Mouse (Mus musculus) forebrain, embryonic 14.5 days (tissue): ENCODE results near the gene Edn1. TPM values are rescaled to one million over a fixed set of nuclear protein-coding genes. Genes with fewer than 3 reads are reported as not detected.

ENCODE experiments used
- ATAC-seq: fragments of 200-750 bp; cut with Nextera tagmentation; 2 replicates; pipeline ENCODE4 v1.8.0; 2017; ENCODE audit warnings: mild to moderate bottlenecking, moderate library complexity
- DNase-seq: peaks from one replicate; pipeline ENCODE4 v3.0.0-alpha.2; 2015; ENCODE audit warnings: low spot score
- H3K27ac ChIP-seq: fragments of 300-500 bp; sonication (generic); 2 replicates; pipeline ENCODE4 v1.5.1; 2014; ENCODE audit warnings: low read depth, mild to moderate bottlenecking, control low read depth, low read length, moderate library complexity
- H3K27me3 ChIP-seq: fragments of 300-500 bp; sonication (generic); replicated peaks from 2 replicates; pipeline ENCODE4 v1.6.1; 2014; ENCODE audit warnings: low read length, control low read depth, mixed read lengths; ENCODE audit not compliant: control insufficient read depth, insufficient read depth
- H3K36me3 ChIP-seq: fragments of 300-500 bp; sonication (generic); 2 replicates; pipeline ENCODE4 v1.6.1; 2014; ENCODE audit warnings: low read length, control low read depth; ENCODE audit not compliant: control insufficient read depth, insufficient read depth
- H3K4me1 ChIP-seq: fragments of 300-500 bp; sonication (generic); 2 replicates; pipeline ENCODE4 v1.6.1; 2014; ENCODE audit warnings: antibody characterized with exemption, low read length, control low read depth; ENCODE audit not compliant: control insufficient read depth, insufficient read depth
- H3K4me2 ChIP-seq: fragments of 300-500 bp; sonication (generic); 2 replicates; pipeline ENCODE4 v1.6.1; 2014; ENCODE audit warnings: mild to moderate bottlenecking, control low read depth, low read length
- H3K4me3 ChIP-seq: fragments of 300-500 bp; sonication (generic); 2 replicates; pipeline ENCODE4 v1.5.1; 2014; ENCODE audit warnings: low read depth, low read length, control low read depth
- H3K9ac ChIP-seq: fragments of 300-500 bp; sonication (generic); 2 replicates; pipeline ENCODE4 v1.6.1; 2014; ENCODE audit warnings: mild to moderate bottlenecking, low read length, control low read depth, moderate library complexity
- H3K9me3 ChIP-seq: fragments of 300-500 bp; sonication (generic); replicated peaks from 2 replicates; pipeline ENCODE4 v1.6.1; 2016; ENCODE audit warnings: low read length, control low read depth, mixed read lengths; ENCODE audit not compliant: control insufficient read depth
- WGBS: fragments of 180-500 bp; shearing (Covaris S2); extraction: QIAGEN DNeasy Blood & Tissue Kit; methylation state at CpG from one replicate; pipeline ENCODE4 v1.1.7; 2014; 5-methylcytosine and 5-hydroxymethylcytosine counted together
- polyA plus RNA-seq: library from polyadenylated mRNA; unstranded; fragments of >200 nt; fragmentation: Nextera tagmentation; extraction: Ambion mirVana; gene quantifications from 2 replicates; pipeline ENCODE4 v1.2.1, GENCODE M21; 2014

Edn1 gene
- polyA plus RNA-seq = 0.98 and 1.1 TPM in 2 replicates

GRCm38 (mm10) chr13:42301161-42301721 lies at the start of gene Edn1:
TSS of gene Edn1 (plus strand) at chr13:42301476.
- peak within 1 kb of the TSS; percentile 38; the same call in 1 of the 2 replicates for H3K9ac ChIP-seq
- peak within 1 kb of the TSS; percentile 70 for H3K4me2 ChIP-seq
- ATAC-seq = peak; percentile 48; the same call in 1 of the 2 replicates
- H3K27ac ChIP-seq = no peak within 1 kb of the TSS
- no peaks in the 10 kb centered on the region for H3K9me3 ChIP-seq
- H3K36me3 ChIP-seq = no peaks in the 10 kb centered on the region
- DNase-seq = peak; percentile 46
- WGBS = under 1% methylated on average over 26 of the region's 26 CpGs
- H3K4me3 ChIP-seq = peak within 1 kb of the TSS; percentile 33
- peaks cover 3% of the 10 kb centered on the region; the same call in 1 of the 2 replicates for H3K4me1 ChIP-seq
- peaks cover 21% of the 10 kb centered on the region for H3K27me3 ChIP-seq

- Histone ChIP-seq H3K36me3 (no peaks in the 10 kb centered on the region), H3K9me3 (no peaks in the 10 kb centered on the region), H3K27me3 (no peaks in the 10 kb centered on the region), H3K4me1 (no peaks in the 10 kb centered on the region), H3K27ac (no peak overlapping the region), H3K4me3 (no peak overlapping the region), H3K9ac (no peak overlapping the region), H3K4me2 (no peak overlapping the region)
- no peak for ATAC-seq
- WGBS = 84% methylated on average over 5 of the region's 5 CpGs
- no peak for DNase-seq
Measured at GRCm38 (mm10) chr13:42253821-42254220, 47.5 kb upstream of the Edn1 start.

- DNase-seq (no peak), ATAC-seq (no peak)
- Histone ChIP-seq H3K4me1 (no peaks in the 10 kb centered on the region), H3K27me3 (no peaks in the 10 kb centered on the region), H3K4me2 (no peak overlapping the region), H3K27ac (no peak overlapping the region), H3K9ac (no peak overlapping the region), H3K36me3 (no peaks in the 10 kb centered on the region), H3K4me3 (no peak overlapping the region), H3K9me3 (no peaks in the 10 kb centered on the region)
- 97% methylated on average over 1 of the region's 1 CpGs for WGBS
Measured at GRCm38 (mm10) chr13:42255105-42255504, 46.2 kb upstream of the Edn1 start.

- H3K27me3 ChIP-seq = no peaks in the 10 kb centered on the region
- no peaks in the 10 kb centered on the region for H3K9me3 ChIP-seq
- no peaks in the 10 kb centered on the region for H3K4me1 ChIP-seq
- no peak overlapping the region for H3K4me3 ChIP-seq
- no peak for ATAC-seq
- DNase-seq = no peak
- no peak overlapping the region for H3K9ac ChIP-seq
- H3K4me2 ChIP-seq = no peak overlapping the region
- 89% methylated on average over 5 of the region's 5 CpGs for WGBS
- no peak overlapping the region for H3K27ac ChIP-seq
- no peaks in the 10 kb centered on the region for H3K36me3 ChIP-seq
Measured at GRCm38 (mm10) chr13:42258422-42258821, 42.9 kb upstream of the Edn1 start.

GRCm38 (mm10) chr13:42260667-42261066 lies 40.6 kb upstream of the Edn1 start:
- no peaks in the 10 kb centered on the region for H3K36me3 ChIP-seq

GRCm38 (mm10) chr13:42270051-42270450 lies 31.2 kb upstream of the Edn1 start:
- Histone ChIP-seq H3K36me3 (no peaks in the 10 kb centered on the region), H3K4me1 (no peaks in the 10 kb centered on the region), H3K9ac (no peak overlapping the region), H3K4me2 (no peak overlapping the region), H3K27ac (no peak overlapping the region), H3K27me3 (no peaks in the 10 kb centered on the region), H3K9me3 (no peaks in the 10 kb centered on the region), H3K4me3 (no peak overlapping the region)
- peak; percentile 35 for DNase-seq
- ATAC-seq = no peak
- WGBS = 41% methylated on average over 9 of the region's 9 CpGs

More at GRCm38 (mm10) chr13:42260667-42261066, 40.6 kb upstream of the Edn1 start:
- ATAC-seq (no peak), DNase-seq (no peak)
- H3K27me3 ChIP-seq = no peaks in the 10 kb centered on the region
- no peak overlapping the region for H3K9ac ChIP-seq
- no peak overlapping the region for H3K4me2 ChIP-seq
- H3K4me3 ChIP-seq = no peak overlapping the region
- H3K9me3 ChIP-seq = no peaks in the 10 kb centered on the region
- no peak overlapping the region for H3K27ac ChIP-seq
- no peaks in the 10 kb centered on the region for H3K4me1 ChIP-seq
- 89% methylated on average over 6 of the region's 6 CpGs for WGBS

GRCm38 (mm10) chr13:42276774-42277454 lies 24.4 kb upstream of the Edn1 start:
- H3K27ac ChIP-seq = no peak overlapping the region
- H3K36me3 ChIP-seq = no peaks in the 10 kb centered on the region
- H3K9ac ChIP-seq = no peak overlapping the region
- 92% methylated on average over 9 of the region's 9 CpGs for WGBS
- no peak overlapping the region for H3K4me2 ChIP-seq
- ATAC-seq (no peak), DNase-seq (no peak)
- no peaks in the 10 kb centered on the region for H3K27me3 ChIP-seq
- no peak overlapping the region for H3K4me3 ChIP-seq
- no peaks in the 10 kb centered on the region for H3K4me1 ChIP-seq
- no peaks in the 10 kb centered on the region for H3K9me3 ChIP-seq

- Histone ChIP-seq H3K4me1 (no peaks in the 10 kb centered on the region), H3K27ac (no peak overlapping the region), H3K9me3 (no peaks in the 10 kb centered on the region), H3K9ac (no peak overlapping the region), H3K4me3 (no peak overlapping the region), H3K27me3 (no peaks in the 10 kb centered on the region), H3K4me2 (no peak overlapping the region), H3K36me3 (no peaks in the 10 kb centered on the region)
- ATAC-seq (no peak), DNase-seq (no peak)
- 98% methylated on average over 2 of the region's 2 CpGs for WGBS
Measured at GRCm38 (mm10) chr13:42277751-42278150, 23.5 kb upstream of the Edn1 start.

GRCm38 (mm10) chr13:42285896-42286295 lies 15.4 kb upstream of the Edn1 start:
- DNase-seq = no peak
- ATAC-seq = no peak
- WGBS = 80% methylated on average over 3 of the region's 3 CpGs
- Histone ChIP-seq H3K27me3 (no peaks in the 10 kb centered on the region), H3K4me3 (no peak overlapping the region), H3K4me2 (no peak overlapping the region), H3K9ac (no peak overlapping the region), H3K4me1 (no peaks in the 10 kb centered on the region), H3K9me3 (no peaks in the 10 kb centered on the region), H3K27ac (no peak overlapping the region), H3K36me3 (no peaks in the 10 kb centered on the region)
